ENCODE assay signal across 25 mouse cellular contexts in genomic region chr14:100126126-100126525, GRCm38 (mm10).
"Had no signal": no experiment of that assay in that cellular context is flagged by ENCODE, and none has a peak within 500 bp of the region (broad histone marks: within the 10 kb centered on the region; RNA-seq: fewer than 3 reads in every experiment).

No protein-coding gene starts in this region.

- H3K9me3 ChIP-seq: heart, embryonic 10.5 days; heart, embryonic 12.5 days; hindbrain, embryonic 10.5 days; hindbrain, embryonic 12.5 days; intestine, embryonic 15.5 days; limb, embryonic 10.5 days; limb, embryonic 12.5 days; liver, embryonic 12.5 days had no signal

- H3K4me2 ChIP-seq: heart, embryonic 12.5 days; hindbrain, embryonic 12.5 days; hindbrain, embryonic 14.5 days; intestine, embryonic 15.5 days; limb, embryonic 12.5 days; liver, embryonic 12.5 days had no signal

- H3K9ac ChIP-seq: heart, embryonic 12.5 days; hindbrain, embryonic 12.5 days; hindbrain, embryonic 14.5 days; intestine, embryonic 15.5 days; limb, embryonic 12.5 days; liver, embryonic 12.5 days; liver, embryonic 14.5 days had no signal

- H3K27me3 ChIP-seq: heart, embryonic 12.5 days; hindbrain, embryonic 12.5 days; intestine, embryonic 15.5 days; limb, embryonic 12.5 days; liver, embryonic 12.5 days had no signal

- H3K27ac ChIP-seq: heart, embryonic 10.5 days; hindbrain, embryonic 10.5 days; hindbrain, embryonic 12.5 days; hindbrain, embryonic 14.5 days; intestine, embryonic 15.5 days; layer of hippocampus, adult 2 months; left cerebral cortex, adult 2 months; limb, embryonic 10.5 days; limb, embryonic 12.5 days; liver, embryonic 12.5 days; liver, embryonic 14.5 days had no signal

- H3K36me3 ChIP-seq: heart, embryonic 10.5 days; heart, embryonic 12.5 days; hindbrain, embryonic 10.5 days; hindbrain, embryonic 12.5 days; intestine, embryonic 15.5 days; limb, embryonic 10.5 days; limb, embryonic 12.5 days; liver, embryonic 12.5 days had no signal

- ATAC-seq: hindbrain, embryonic 16.5 days; inflammation-experienced regulatory T-cells, adult 6 months; intestine, embryonic 15.5 days; intestine, postnatal 0 days; liver, embryonic 12.5 days had no signal

- H3K4me1 ChIP-seq: heart, embryonic 10.5 days; heart, embryonic 12.5 days; hindbrain, embryonic 12.5 days; intestine, embryonic 15.5 days; limb, embryonic 10.5 days; limb, embryonic 12.5 days had no signal

- H3K4me3 ChIP-seq: heart, embryonic 10.5 days; heart, embryonic 12.5 days; hindbrain, embryonic 10.5 days; hindbrain, embryonic 12.5 days; intestine, embryonic 15.5 days; layer of hippocampus, adult 2 months; left cerebral cortex, adult 2 months; limb, embryonic 10.5 days; limb, embryonic 12.5 days; liver, embryonic 12.5 days had no signal

- DNase-seq: gastrocnemius, postnatal 10 days; gastrocnemius, postnatal 25 days; heart, adult 18-20 months; heart, postnatal 10 days; heart, postnatal 4 days; kidney, adult 18-20 months; kidney, adult 8-10 months; kidney, postnatal 10 days; kidney, postnatal 25 days; kidney, postnatal 4 days had no signal
